Mouse (Mus musculus): ENCODE results near the gene Kif22. TPM values are rescaled to one million over a fixed set of nuclear protein-coding genes. Genes with fewer than 3 reads are reported as not detected.

Gene Kif22
- polyA plus RNA-seq, 1 experiment from 2014 or later: 24.6 TPM

GRCm38 (mm10) chr7:127065538-127065937, 23.3 kb upstream of the Kif22 start:
- H3K4me3 ChIP-seq (replicated peaks; ENCODE audit: low read length): no peak overlapping the region
- no peaks in the 10 kb centered on the region for H3K36me3 ChIP-seq (replicated peaks; ENCODE audit: control insufficient read depth, insufficient read depth)
- H3K27me3 ChIP-seq (ENCODE audit: control insufficient read depth, insufficient read depth, low read length): no peaks in the 10 kb centered on the region
- ATAC-seq (ENCODE audit: low FRiP score) (no peak), DNase-seq (ENCODE audit: low spot score) (no peak)
- H3K9me3 ChIP-seq (ENCODE audit: control insufficient read depth, low read length): no peaks in the 10 kb centered on the region
- no peak overlapping the region for H3K27ac ChIP-seq
- H3K4me2 ChIP-seq (replicated peaks): no peak overlapping the region
- no peaks in the 10 kb centered on the region for H3K4me1 ChIP-seq (replicated peaks; ENCODE audit: control insufficient read depth, insufficient read depth, low read length)
- WGBS: 89% methylated on average over 6 of the region's 6 CpGs
- no peak overlapping the region for H3K9ac ChIP-seq

GRCm38 (mm10) chr7:127055026-127055585, 12.8 kb upstream of the Kif22 start:
- 72% methylated on average over 5 of the region's 5 CpGs for WGBS
- no peak overlapping the region for H3K9ac ChIP-seq
- DNase-seq (ENCODE audit: low spot score): no peak

GRCm38 (mm10) chr7:127031244-127031643, 11.0 kb downstream of the Kif22 start:
- Histone ChIP-seq H3K9ac (no peak overlapping the region), H3K4me1 (replicated peaks; ENCODE audit: control insufficient read depth, insufficient read depth, low read length) (peaks cover 7% of the 10 kb centered on the region), H3K36me3 (replicated peaks; ENCODE audit: control insufficient read depth, insufficient read depth) (0 out of 2 replicates have a peak, but pooled peaks cover 10% of the 10 kb centered on the region), H3K27me3 (ENCODE audit: control insufficient read depth, insufficient read depth, low read length) (no peaks in the 10 kb centered on the region), H3K27ac (no peak overlapping the region), H3K4me2 (replicated peaks) (no peak overlapping the region), H3K9me3 (ENCODE audit: control insufficient read depth, low read length) (no peaks in the 10 kb centered on the region), H3K4me3 (replicated peaks; ENCODE audit: low read length) (no peak overlapping the region)
- ATAC-seq (ENCODE audit: low FRiP score) (no peak), DNase-seq (ENCODE audit: low spot score) (no peak)
- WGBS: 86% methylated on average over 1 of the region's 1 CpGs

More at GRCm38 (mm10) chr7:127055026-127055585, 12.8 kb upstream of the Kif22 start:
- H3K27ac ChIP-seq: no peak overlapping the region
- no peaks in the 10 kb centered on the region for H3K36me3 ChIP-seq (replicated peaks; ENCODE audit: control insufficient read depth, insufficient read depth)
- no peaks in the 10 kb centered on the region for H3K4me1 ChIP-seq (replicated peaks; ENCODE audit: control insufficient read depth, insufficient read depth, low read length)
- ATAC-seq (ENCODE audit: low FRiP score): no peak
- no peak overlapping the region for H3K4me2 ChIP-seq (replicated peaks)
- H3K4me3 ChIP-seq (replicated peaks; ENCODE audit: low read length): no peak overlapping the region
- H3K9me3 ChIP-seq (ENCODE audit: control insufficient read depth, low read length): no peaks in the 10 kb centered on the region
- no peaks in the 10 kb centered on the region for H3K27me3 ChIP-seq (ENCODE audit: control insufficient read depth, insufficient read depth, low read length)

GRCm38 (mm10) chr7:127030172-127030571, 12.1 kb downstream of the Kif22 start:
- WGBS: 100% methylated on average over 1 of the region's 1 CpGs
- peaks cover 7% of the 10 kb centered on the region for H3K4me1 ChIP-seq (replicated peaks; ENCODE audit: control insufficient read depth, insufficient read depth, low read length)
- H3K4me3 ChIP-seq (replicated peaks; ENCODE audit: low read length): no peak overlapping the region
- H3K4me2 ChIP-seq (replicated peaks): no peak overlapping the region
- H3K27me3 ChIP-seq (ENCODE audit: control insufficient read depth, insufficient read depth, low read length): no peaks in the 10 kb centered on the region
- no peaks in the 10 kb centered on the region for H3K9me3 ChIP-seq (ENCODE audit: control insufficient read depth, low read length)
- no peak overlapping the region for H3K27ac ChIP-seq
- ATAC-seq (ENCODE audit: low FRiP score): no peak
- H3K36me3 ChIP-seq (replicated peaks; ENCODE audit: control insufficient read depth, insufficient read depth): 0 out of 2 replicates have a peak, but pooled peaks cover 10% of the 10 kb centered on the region
- DNase-seq (ENCODE audit: low spot score): no peak
- H3K9ac ChIP-seq: no peak overlapping the region

GRCm38 (mm10) chr7:127027885-127028284, 14.4 kb downstream of the Kif22 start:
- Histone ChIP-seq H3K36me3 (replicated peaks; ENCODE audit: control insufficient read depth, insufficient read depth) (peaks cover 29% of the 10 kb centered on the region), H3K27ac (peak overlapping the region; percentile 100), H3K4me2 (replicated peaks) (peak overlapping the region; percentile 90), H3K4me1 (replicated peaks; ENCODE audit: control insufficient read depth, insufficient read depth, low read length) (peaks cover 28% of the 10 kb centered on the region), H3K4me3 (replicated peaks; ENCODE audit: low read length) (peak overlapping the region; percentile 92), H3K9me3 (ENCODE audit: control insufficient read depth, low read length) (no peaks in the 10 kb centered on the region), H3K27me3 (ENCODE audit: control insufficient read depth, insufficient read depth, low read length) (no peaks in the 10 kb centered on the region), H3K9ac (peak overlapping the region; percentile 63)
- WGBS: 58% methylated on average over 8 of the region's 8 CpGs
- peak; percentile 3; the same call in 1 of the 2 replicates for ATAC-seq (ENCODE audit: low FRiP score)
- DNase-seq (ENCODE audit: low spot score): no peak

GRCm38 (mm10) chr7:127026984-127027726, 15.1 kb downstream of the Kif22 start, which contains the start of gene Maz:
Gene Maz, minus strand, starts transcription at chr7:127027037.
- Histone ChIP-seq H3K9me3 (ENCODE audit: control insufficient read depth, low read length) (no peaks in the 10 kb centered on the region), H3K4me3 (replicated peaks; ENCODE audit: low read length) (peak within 1 kb of the TSS; percentile 92), H3K27ac (peak within 1 kb of the TSS; percentile 100), H3K4me1 (replicated peaks; ENCODE audit: control insufficient read depth, insufficient read depth, low read length) (peaks cover 33% of the 10 kb centered on the region), H3K9ac (peak within 1 kb of the TSS; percentile 99), H3K27me3 (ENCODE audit: control insufficient read depth, insufficient read depth, low read length) (no peaks in the 10 kb centered on the region), H3K36me3 (replicated peaks; ENCODE audit: control insufficient read depth, insufficient read depth) (peaks cover 30% of the 10 kb centered on the region), H3K4me2 (replicated peaks) (peak within 1 kb of the TSS; percentile 90)
- ATAC-seq (ENCODE audit: low FRiP score) (peak; percentile 93), DNase-seq (ENCODE audit: low spot score) (peak; percentile 100)
- WGBS: under 1% methylated on average over 52 of the region's 63 CpGs

DNA sequence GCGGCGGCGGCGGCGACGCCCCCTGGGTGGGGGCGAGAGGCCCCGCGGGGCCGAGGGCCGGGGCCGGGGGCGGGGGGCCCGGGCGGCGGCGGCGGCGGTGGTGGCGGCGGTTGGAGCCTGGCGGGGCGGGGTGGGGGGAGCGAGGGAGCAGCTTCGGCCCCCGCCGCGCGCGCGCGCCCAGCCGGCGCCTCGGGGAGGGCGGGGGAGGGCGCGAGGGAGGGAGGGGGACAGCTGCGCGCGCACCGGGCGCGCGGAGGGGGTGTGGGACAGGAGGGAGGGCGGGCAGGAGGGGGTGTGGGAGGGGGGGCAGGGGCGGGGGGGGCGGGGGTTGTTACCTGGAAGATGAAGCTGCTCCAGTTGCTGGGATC, 15.7 kb downstream of the Kif22 start:
- peak; percentile 82 for DNase-seq (ENCODE audit: low spot score)
- peak overlapping the region; percentile 99 for H3K9ac ChIP-seq
- peaks cover 35% of the 10 kb centered on the region for H3K4me1 ChIP-seq (replicated peaks; ENCODE audit: control insufficient read depth, insufficient read depth, low read length)
- no peaks in the 10 kb centered on the region for H3K27me3 ChIP-seq (ENCODE audit: control insufficient read depth, insufficient read depth, low read length)
- no peak; the same call in 1 of the 2 replicates for ATAC-seq (ENCODE audit: low FRiP score)
- peak overlapping the region; percentile 100 for H3K27ac ChIP-seq
- H3K9me3 ChIP-seq (ENCODE audit: control insufficient read depth, low read length): no peaks in the 10 kb centered on the region
- H3K36me3 ChIP-seq (replicated peaks; ENCODE audit: control insufficient read depth, insufficient read depth): peaks cover 32% of the 10 kb centered on the region
- peak overlapping the region; percentile 90 for H3K4me2 ChIP-seq (replicated peaks)
- peak overlapping the region; percentile 92 for H3K4me3 ChIP-seq (replicated peaks; ENCODE audit: low read length)
- WGBS: no CpG with 5 or more reads among the region's 48 CpGs

DNA sequence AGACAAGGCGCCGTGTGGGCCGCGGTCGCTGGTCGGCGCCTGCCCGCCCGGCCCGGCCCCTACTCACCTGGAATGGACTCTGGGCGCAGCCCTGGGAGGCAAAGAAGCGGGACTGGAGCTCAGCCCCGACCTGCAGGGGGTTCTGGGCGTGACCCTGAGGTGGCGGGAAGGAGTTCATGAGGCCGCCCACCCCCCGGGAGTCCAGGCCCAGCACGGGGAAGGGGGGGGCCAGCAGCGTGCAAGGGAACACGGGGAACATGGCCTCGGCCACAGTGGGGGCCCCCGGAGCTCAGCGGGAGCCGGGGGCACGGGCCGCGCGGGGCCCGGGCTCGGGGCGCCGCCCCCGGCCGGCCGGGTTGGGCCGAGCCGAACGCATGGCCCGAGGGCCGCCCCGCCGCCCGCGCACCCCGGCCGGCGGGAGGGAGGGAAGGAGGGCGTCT, 16.1 kb downstream of the Kif22 start:
- no peaks in the 10 kb centered on the region for H3K27me3 ChIP-seq (ENCODE audit: control insufficient read depth, insufficient read depth, low read length)
- H3K4me2 ChIP-seq (replicated peaks): peak overlapping the region; percentile 90
- H3K9me3 ChIP-seq (ENCODE audit: control insufficient read depth, low read length): no peaks in the 10 kb centered on the region
- peaks cover 32% of the 10 kb centered on the region for H3K36me3 ChIP-seq (replicated peaks; ENCODE audit: control insufficient read depth, insufficient read depth)
- 0% methylated on average over 18 of the region's 48 CpGs for WGBS
- ATAC-seq (ENCODE audit: low FRiP score) (peak; percentile 7), DNase-seq (ENCODE audit: low spot score) (peak; percentile 43)
- peak overlapping the region; percentile 99 for H3K9ac ChIP-seq
- peak overlapping the region; percentile 92 for H3K4me3 ChIP-seq (replicated peaks; ENCODE audit: low read length)
- peak overlapping the region; percentile 100 for H3K27ac ChIP-seq
- peaks cover 39% of the 10 kb centered on the region for H3K4me1 ChIP-seq (replicated peaks; ENCODE audit: control insufficient read depth, insufficient read depth, low read length)

DNA sequence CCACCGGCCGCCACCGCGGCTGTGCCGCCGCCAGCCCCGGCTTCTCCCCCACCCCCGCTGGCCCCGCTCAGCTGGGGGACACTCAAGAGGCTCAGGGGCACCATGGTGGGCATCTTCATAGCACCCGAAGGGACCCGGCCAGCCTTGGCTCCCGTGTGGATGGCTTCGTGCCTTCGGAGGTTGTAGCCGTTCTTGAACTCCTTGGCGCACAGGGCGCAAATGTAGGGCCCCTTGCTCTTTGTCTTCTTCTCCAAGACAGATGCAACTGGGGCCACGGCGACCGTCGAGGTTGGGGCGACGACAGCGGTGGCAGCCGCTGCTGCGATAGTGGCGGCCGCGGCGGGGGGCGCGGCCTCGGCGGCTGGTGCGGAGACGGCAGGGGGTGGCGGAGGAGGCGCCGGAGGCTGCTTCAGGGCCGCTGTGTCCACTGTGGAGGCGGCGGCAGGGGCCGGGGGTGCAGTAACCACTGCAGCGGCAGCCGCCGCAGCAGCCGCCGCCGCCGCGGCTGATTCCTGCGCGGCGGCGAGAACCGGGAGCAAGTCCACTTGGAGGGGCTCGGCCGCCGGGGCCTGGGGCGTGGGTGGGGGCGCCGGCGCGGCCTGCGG, 16.6 kb downstream of the Kif22 start:
- Histone ChIP-seq H3K9me3 (ENCODE audit: control insufficient read depth, low read length) (no peaks in the 10 kb centered on the region), H3K9ac (peak overlapping the region; percentile 99), H3K4me2 (replicated peaks) (peak overlapping the region; percentile 90), H3K4me1 (replicated peaks; ENCODE audit: control insufficient read depth, insufficient read depth, low read length) (peaks cover 44% of the 10 kb centered on the region), H3K36me3 (replicated peaks; ENCODE audit: control insufficient read depth, insufficient read depth) (peaks cover 32% of the 10 kb centered on the region), H3K27me3 (ENCODE audit: control insufficient read depth, insufficient read depth, low read length) (no peaks in the 10 kb centered on the region), H3K4me3 (replicated peaks; ENCODE audit: low read length) (peak overlapping the region; percentile 92), H3K27ac (peak overlapping the region; percentile 100)
- ATAC-seq (ENCODE audit: low FRiP score) (no peak), DNase-seq (ENCODE audit: low spot score) (no peak)
- WGBS: under 1% methylated on average over 23 of the region's 65 CpGs

All from hindbrain, embryonic 14.5 days (tissue).